Mouse (Mus musculus): ENCODE data around the gene Gfod1. TPM values are rescaled to one million over a fixed set of nuclear protein-coding genes. Genes with fewer than 3 reads are reported as not detected.

The Gfod1 gene
- total and polyA plus RNA-seq, 3 experiments: 0.30 to 0.70 (median 0.36) TPM

DNA sequence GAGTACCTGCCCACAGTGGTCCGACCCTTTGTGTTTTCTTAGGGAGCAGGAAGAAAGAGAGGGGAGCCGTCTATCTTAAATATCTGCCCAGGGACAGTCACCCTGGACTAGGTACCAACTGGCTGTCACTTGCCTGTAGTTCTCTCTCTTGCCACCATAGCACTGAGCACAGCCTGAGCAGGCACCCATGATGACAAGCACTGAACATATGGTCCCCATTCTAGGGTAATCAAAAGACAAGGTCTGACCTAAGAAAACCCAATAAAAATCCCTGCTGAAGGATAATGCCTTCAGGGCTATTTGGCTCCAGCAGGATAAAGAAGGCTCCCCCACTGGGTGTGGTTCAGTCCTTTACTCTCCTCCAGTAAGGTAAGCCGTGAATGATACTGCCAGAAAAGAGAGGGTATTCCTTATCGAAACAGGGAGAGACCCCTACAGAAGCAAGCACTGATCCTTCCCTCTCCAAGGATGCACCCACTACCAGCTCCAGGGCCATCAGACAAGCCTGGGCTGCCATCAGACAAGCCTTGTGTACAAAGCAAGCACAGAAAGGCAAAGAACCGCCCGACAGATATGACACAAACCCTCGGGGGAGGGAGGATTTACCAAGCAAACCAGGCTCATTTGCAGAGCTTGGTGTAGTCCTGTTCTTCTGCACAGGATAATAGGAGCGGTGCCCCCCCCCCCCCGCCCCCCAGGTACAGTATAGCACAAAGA is 68.9 kb downstream of the Gfod1 start:
- H3K27ac ChIP-seq (ENCODE audit: insufficient read depth, low read depth): no peak overlapping the region
- no peak overlapping the region for H3K4me3 ChIP-seq (replicated peaks in 1 of 3; ENCODE audit: low read depth in 2 of 3, low read length in 2 of 3, poor library complexity in 1 of 3)
- no peak for DNase-seq (ENCODE audit: extremely low read depth)
- dilution Hi-C loops (cut with MboI; ENCODE audit: extremely low pct_ligation_motif_present, extremely low pct_unique_long_range_greater_than_20kb, low sequenced_read_pairs) (no loop called here), in situ Hi-C loops (cut with MboI; ENCODE audit: low pct_ligation_motif_present, low pct_unique_long_range_greater_than_20kb, low sequenced_read_pairs) (no loop called here)
- peaks cover 0 to 5% of the 10 kb centered on the region in 2 experiments; a peak in 1 of 4 replicates for H3K4me1 ChIP-seq (ENCODE audit: control insufficient read depth in 1 of 2, insufficient read depth in 2 of 2)
- no peaks in the 10 kb centered on the region for H3K79me2 ChIP-seq (replicated peaks; ENCODE audit: control insufficient read depth, extremely low read depth, insufficient read depth, poor library complexity, severe bottlenecking)
- H3K36me3 ChIP-seq (replicated peaks in 1 of 2; ENCODE audit: control insufficient read depth in 1 of 2, insufficient read depth in 1 of 2, low read length in 1 of 2): no peaks in the 10 kb centered on the region
- H3K9ac ChIP-seq (ENCODE audit: insufficient read depth, low read depth): no peak overlapping the region
- TF ChIP-seq MXI1 (IDR thresholded peaks at IDR 0.05; ENCODE audit: low read depth, low read length): no peak
- no peak for TF ChIP-seq HCFC1 (IDR thresholded peaks at IDR 0.05; ENCODE audit: low read depth, low read length)
- TF ChIP-seq USF2 (conservative IDR thresholded peaks at IDR 0.05; ENCODE audit: low read depth, low read length): no peak
- no peaks in the 10 kb centered on the region for H3K27me3 ChIP-seq (replicated peaks)
- H3K4me2 ChIP-seq (ENCODE audit: insufficient read depth, low read depth, poor library complexity, severe bottlenecking): no peak overlapping the region
- no peaks in the 10 kb centered on the region for H3K9me3 ChIP-seq (replicated peaks; ENCODE audit: low read length)

DNA sequence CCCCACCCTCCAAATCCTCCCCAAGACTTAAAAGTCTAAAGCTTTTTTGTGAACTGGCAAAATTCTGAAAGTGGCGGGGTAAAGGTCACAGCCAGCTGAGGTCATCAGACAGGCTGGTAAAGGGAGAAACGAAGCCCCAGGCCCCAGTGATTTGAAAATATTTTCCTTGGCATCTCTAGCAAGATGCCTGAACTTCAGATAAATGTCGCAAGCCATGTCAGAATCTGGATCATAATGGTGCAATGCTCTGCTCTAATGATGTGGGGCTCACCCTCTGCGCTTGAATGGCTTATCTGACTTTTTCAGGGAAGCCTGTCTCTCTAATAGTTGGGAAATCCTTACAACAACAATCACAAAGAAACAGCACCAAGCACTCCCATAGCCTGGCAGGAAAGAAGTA is 70.6 kb downstream of the Gfod1 start:
- Histone ChIP-seq H3K36me3 (replicated peaks in 1 of 2; ENCODE audit: control insufficient read depth in 1 of 2, insufficient read depth in 1 of 2, low read length in 1 of 2) (no peaks in the 10 kb centered on the region), H3K4me1 (ENCODE audit: control insufficient read depth in 1 of 2, insufficient read depth in 2 of 2) (no peaks in the 10 kb centered on the region), H3K27ac (ENCODE audit: insufficient read depth, low read depth) (no peak overlapping the region), H3K4me3 (replicated peaks in 1 of 3; ENCODE audit: low read depth in 2 of 3, low read length in 2 of 3, poor library complexity in 1 of 3) (no peak overlapping the region), H3K9me3 (replicated peaks; ENCODE audit: low read length) (no peaks in the 10 kb centered on the region), H3K27me3 (replicated peaks) (no peaks in the 10 kb centered on the region), H3K9ac (ENCODE audit: insufficient read depth, low read depth) (no peak overlapping the region), H3K79me2 (replicated peaks; ENCODE audit: control insufficient read depth, extremely low read depth, insufficient read depth, poor library complexity, severe bottlenecking) (no peaks in the 10 kb centered on the region), H3K4me2 (ENCODE audit: insufficient read depth, low read depth, poor library complexity, severe bottlenecking) (no peak overlapping the region)
- in situ Hi-C loops (cut with MboI; ENCODE audit: low pct_ligation_motif_present, low pct_unique_long_range_greater_than_20kb, low sequenced_read_pairs): no loop called here
- TF ChIP-seq ZC3H11A (IDR thresholded peaks at IDR 0.05; ENCODE audit: low read depth, low read length) (no peak), PAX5 (IDR thresholded peaks at IDR 0.05; ENCODE audit: low read length) (no peak), ZMIZ1 (IDR thresholded peaks at IDR 0.05; ENCODE audit: low read depth, low read length) (no peak), GABPA (IDR thresholded peaks at IDR 0.05; ENCODE audit: insufficient replicate concordance, low read depth, low read length) (no peak), IRF4 (IDR thresholded peaks at IDR 0.05; ENCODE audit: low read depth, low read length) (no peak), UBTF (IDR thresholded peaks at IDR 0.05; ENCODE audit: low read depth, low read length) (no peak), POLR2AphosphoS2 (IDR thresholded peaks at IDR 0.05; ENCODE audit: low read depth, low read length) (no peak), CTCF (conservative IDR thresholded peaks at IDR 0.05 in 1 of 2, IDR thresholded peaks at IDR 0.05 in 1 of 2; ENCODE audit: low read depth in 2 of 2, low read length in 2 of 2) (no peak), ZKSCAN1 (IDR thresholded peaks at IDR 0.05; ENCODE audit: borderline replicate concordance, low read depth, low read length) (no peak), EP300 (IDR thresholded peaks at IDR 0.05; ENCODE audit: low read length) (no peak)
- dilution Hi-C loops (cut with MboI; ENCODE audit: extremely low pct_ligation_motif_present, extremely low pct_unique_long_range_greater_than_20kb, low sequenced_read_pairs): no loop called here
- no peak for DNase-seq (ENCODE audit: extremely low read depth)
